Mouse (Mus musculus) limb, embryonic 14.5 days (tissue): ENCODE measurements around the gene Lamp1. TPM values are rescaled to one million over a fixed set of nuclear protein-coding genes. Genes with fewer than 3 reads are reported as not detected.

Experiments used
- ATAC-seq: fragments of 200-750 bp; cut with Nextera tagmentation; 2 replicates; pipeline ENCODE4 v1.8.0; 2017; ENCODE audit warnings: low read depth, moderate number of reproducible peaks, moderate TSS enrichment; ENCODE audit not compliant: low FRiP score
- DNase-seq: peaks from one replicate; pipeline ENCODE4 v3.0.0-alpha.2; 2015; ENCODE audit warnings: low spot score
- H3K27ac ChIP-seq: fragments of 300-500 bp; sonication (generic); replicated peaks from 2 replicates; pipeline ENCODE4 v1.5.1; 2014; ENCODE audit warnings: low read depth, mild to moderate bottlenecking, low read length, moderate library complexity, mixed read lengths
- H3K27me3 ChIP-seq: fragments of 300-500 bp; sonication (generic); 2 replicates; pipeline ENCODE4 v1.6.1; 2014; ENCODE audit warnings: low read length, mixed read lengths; ENCODE audit not compliant: control insufficient read depth, insufficient read depth
- H3K36me3 ChIP-seq: fragments of 300-500 bp; sonication (generic); 2 replicates; pipeline ENCODE4 v1.6.1; 2014; ENCODE audit warnings: mild to moderate bottlenecking, low read length, moderate library complexity, mixed read lengths; ENCODE audit not compliant: control insufficient read depth, insufficient read depth
- H3K4me1 ChIP-seq: fragments of 300-500 bp; sonication (generic); 2 replicates; pipeline ENCODE4 v1.6.1; 2014; ENCODE audit warnings: antibody characterized with exemption, low read length, mixed read lengths; ENCODE audit not compliant: control insufficient read depth, insufficient read depth
- H3K4me2 ChIP-seq: fragments of 300-500 bp; sonication (generic); replicated peaks from 2 replicates; pipeline ENCODE4 v1.6.1; 2014; ENCODE audit warnings: low read depth, mild to moderate bottlenecking, low read length, moderate library complexity; ENCODE audit not compliant: severe bottlenecking
- H3K4me3 ChIP-seq: fragments of 300-500 bp; sonication (generic); replicated peaks from 2 replicates; pipeline ENCODE4 v1.5.1; 2014; ENCODE audit warnings: low read length
- H3K9ac ChIP-seq: fragments of 300-500 bp; sonication (generic); 2 replicates; pipeline ENCODE4 v1.6.1; 2014; ENCODE audit warnings: mild to moderate bottlenecking, low read depth, low read length, moderate library complexity; ENCODE audit not compliant: severe bottlenecking
- H3K9me3 ChIP-seq: fragments of 300-500 bp; sonication (generic); 2 replicates; pipeline ENCODE4 v1.6.1; 2016; ENCODE audit warnings: low read length; ENCODE audit not compliant: control insufficient read depth
- POLR2A ChIP-seq: fragments of 200-500 bp; IDR thresholded peaks from 2 replicates; pipeline ENCODE4 v1.8.0; 2012; ENCODE audit warnings: inconsistent platforms, mild to moderate bottlenecking, moderate library complexity, borderline replicate concordance; ENCODE audit not compliant: insufficient read depth, insufficient read length; ENCODE audit errors: extremely low read depth
- WGBS: fragments of 180-500 bp; shearing (Covaris S2); extraction: QIAGEN DNeasy Blood & Tissue Kit; methylation state at CpG from one replicate; pipeline ENCODE4 v1.1.7; 2014; 5-methylcytosine and 5-hydroxymethylcytosine counted together
- polyA plus RNA-seq, 2 experiments: library from polyadenylated mRNA; depleted of rRNA in 1 of 2; stranded (reverse) in 1 of 2; unstranded in 1 of 2; fragments of >200 nt; fragmentation: Nextera tagmentation in 1 of 2; extraction: Ambion mirVana in 1 of 2; gene quantifications; 2 replicates each; pipeline versions ENCODE4 v1.2.1 to v1.2.3; 2012 to 2014

Gene Lamp1
- polyA plus RNA-seq, 2 experiments = 300 to 335 TPM

- H3K4me2 ChIP-seq = peak overlapping the region; percentile 84
- H3K9me3 ChIP-seq = no peaks in the 10 kb centered on the region
- H3K27me3 ChIP-seq = peaks cover 20% of the 10 kb centered on the region
- no peaks in the 10 kb centered on the region for H3K36me3 ChIP-seq
- TF ChIP-seq POLR2A = no peak
- H3K4me3 ChIP-seq = peak overlapping the region; percentile 82
- 0 out of 2 replicates have a peak, but pooled peaks cover 6% of the 10 kb centered on the region for H3K4me1 ChIP-seq
- 34% methylated on average over 14 of the region's 14 CpGs for WGBS
- no peak overlapping the region for H3K9ac ChIP-seq
- ATAC-seq = no peak
- no peak overlapping the region for H3K27ac ChIP-seq
- DNase-seq = no peak
Observed at GRCm38 (mm10) chr8:13199385-13200061, 40.6 kb downstream of the Lamp1 start.

DNA sequence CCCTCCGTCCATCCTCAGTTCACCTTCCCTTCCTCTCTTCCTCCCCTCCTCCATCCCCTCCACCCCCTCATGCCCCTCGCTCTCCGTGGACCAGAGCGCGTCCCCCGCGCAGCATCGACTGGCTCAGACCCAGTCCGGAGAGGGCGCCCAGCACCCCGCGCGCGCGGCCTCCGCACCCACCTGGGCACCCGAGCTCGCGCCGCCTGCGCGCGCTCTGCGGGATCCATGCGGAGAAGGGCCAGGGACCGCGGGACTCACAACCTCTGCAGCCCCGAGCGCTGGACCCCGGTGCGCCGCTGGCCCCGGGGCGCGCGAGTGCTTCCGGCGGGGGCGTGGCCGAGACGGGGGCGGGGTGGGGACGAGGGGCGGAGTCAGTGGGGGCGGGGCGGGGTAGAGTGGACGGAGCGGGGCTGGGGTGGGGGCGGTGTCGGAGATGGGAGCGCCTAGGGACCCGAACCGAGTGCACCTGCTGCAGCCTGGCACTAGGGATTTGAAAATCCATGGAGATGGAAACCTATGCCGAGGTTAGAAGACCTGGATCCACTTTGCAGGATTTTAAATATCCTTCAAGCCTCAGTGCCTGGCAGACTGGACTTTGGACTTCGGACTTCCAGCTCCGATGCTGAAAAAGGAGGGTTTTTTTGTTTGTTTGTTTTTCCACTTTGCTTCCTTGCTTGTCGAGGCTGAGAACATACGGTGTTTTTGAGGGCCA, 41.5 kb downstream of the Lamp1 start, which contains the start of gene Grtp1:
Gene Grtp1, minus strand, starts transcription at position 320 of the 712 bp plus-strand sequence.
- H3K9me3 ChIP-seq = no peaks in the 10 kb centered on the region
- peak; percentile 80 for ATAC-seq
- H3K27ac ChIP-seq = no peak within 1 kb of the TSS
- H3K9ac ChIP-seq = peak within 1 kb of the TSS; percentile 68
- H3K4me3 ChIP-seq = peak within 1 kb of the TSS; percentile 82
- H3K4me2 ChIP-seq = peak within 1 kb of the TSS; percentile 84
- peak; percentile 14 for DNase-seq
- WGBS = under 1% methylated on average over 42 of the region's 58 CpGs
- peaks cover 20% of the 10 kb centered on the region for H3K27me3 ChIP-seq
- H3K4me1 ChIP-seq = 0 out of 2 replicates have a peak, but pooled peaks cover 6% of the 10 kb centered on the region
- no peaks in the 10 kb centered on the region for H3K36me3 ChIP-seq
- TF ChIP-seq POLR2A = no peak

- peaks cover 20% of the 10 kb centered on the region for H3K27me3 ChIP-seq
- peak overlapping the region; percentile 68; the same call in 1 of the 2 replicates for H3K9ac ChIP-seq
- H3K36me3 ChIP-seq = no peaks in the 10 kb centered on the region
- no peak for TF ChIP-seq POLR2A
- peak overlapping the region; percentile 84 for H3K4me2 ChIP-seq
- H3K27ac ChIP-seq = no peak overlapping the region
- WGBS = 2% methylated on average over 18 of the region's 18 CpGs
- H3K4me3 ChIP-seq = peak overlapping the region; percentile 82
- ATAC-seq (no peak), DNase-seq (no peak)
- H3K4me1 ChIP-seq = 0 out of 2 replicates have a peak, but pooled peaks cover 6% of the 10 kb centered on the region
- no peaks in the 10 kb centered on the region for H3K9me3 ChIP-seq
Observed at GRCm38 (mm10) chr8:13201013-13201334, 42.0 kb downstream of the Lamp1 start.

GRCm38 (mm10) chr8:13202041-13202440, 43.1 kb downstream of the Lamp1 start:
- H3K4me2 ChIP-seq = no peak overlapping the region
- DNase-seq (no peak), ATAC-seq (no peak)
- H3K4me3 ChIP-seq = no peak overlapping the region
- 0 out of 2 replicates have a peak, but pooled peaks cover 6% of the 10 kb centered on the region for H3K4me1 ChIP-seq
- H3K27ac ChIP-seq = no peak overlapping the region
- TF ChIP-seq POLR2A = no peak
- H3K9ac ChIP-seq = no peak overlapping the region
- H3K27me3 ChIP-seq = peaks cover 20% of the 10 kb centered on the region
- no peaks in the 10 kb centered on the region for H3K9me3 ChIP-seq
- no peaks in the 10 kb centered on the region for H3K36me3 ChIP-seq
- 62% methylated on average over 3 of the region's 3 CpGs for WGBS

- Histone ChIP-seq H3K27ac (no peak overlapping the region), H3K4me2 (no peak overlapping the region), H3K4me3 (no peak overlapping the region), H3K4me1 (0 out of 2 replicates have a peak, but pooled peaks cover 6% of the 10 kb centered on the region), H3K9me3 (no peaks in the 10 kb centered on the region), H3K36me3 (no peaks in the 10 kb centered on the region), H3K9ac (no peak overlapping the region), H3K27me3 (peaks cover 20% of the 10 kb centered on the region)
- ATAC-seq (no peak), DNase-seq (no peak)
- WGBS = 95% methylated on average over 3 of the region's 3 CpGs
- no peak for TF ChIP-seq POLR2A
Observed at GRCm38 (mm10) chr8:13202806-13203205, 43.8 kb downstream of the Lamp1 start.
